In genomic region chr5:115490638-115491000, GRCm38 (mm10) we compare ENCODE assay signal across 8 mouse cellular contexts. TPM values are rescaled to one million over a fixed set of nuclear protein-coding genes. Genes with fewer than 3 reads are reported as not detected.
DNase-seq lines count a peak whose midpoint lies in the region; ATAC-seq and TF ChIP-seq lines count a peak whose summit lies in the region.

No protein-coding gene starts in this region.

- no peaks in the 10 kb centered on the region for H3K9me3 ChIP-seq in kidney, embryonic 16.5 days (ENCODE audit: low read length)
- no peaks in the 10 kb centered on the region for H3K9me3 ChIP-seq in embryonic facial prominence, embryonic 10.5 days
- H3K9me3 ChIP-seq in intestine, embryonic 14.5 days (ENCODE audit: control insufficient read depth, low read length): no peaks in the 10 kb centered on the region
- H3K9me3 ChIP-seq in midbrain, postnatal 0 days (ENCODE audit: low read length): no peaks in the 10 kb centered on the region

- no peak for ATAC-seq in kidney, embryonic 16.5 days (ENCODE audit: low FRiP score, low TSS enrichment)
- no peak for ATAC-seq in intestine, embryonic 14.5 days (replicated peaks; ENCODE audit: low FRiP score, low TSS enrichment, low read depth)
- no peak for ATAC-seq in midbrain, postnatal 0 days (ENCODE audit: low FRiP score)
- no peak for ATAC-seq in monocyte, adult 5-6 weeks (replicated peaks; ENCODE audit: insufficient number of reproducible peaks, low FRiP score, low TSS enrichment, poor library complexity, severe bottlenecking)

- H3K4me1 ChIP-seq in kidney, embryonic 16.5 days (ENCODE audit: insufficient read depth, low read length): peaks cover 32% of the 10 kb centered on the region
- peaks cover 35% of the 10 kb centered on the region for H3K4me1 ChIP-seq in embryonic facial prominence, embryonic 10.5 days
- peaks cover 30% of the 10 kb centered on the region for H3K4me1 ChIP-seq in intestine, embryonic 14.5 days (replicated peaks; ENCODE audit: control insufficient read depth, insufficient read depth, low read length)
- peaks cover 6% of the 10 kb centered on the region; the same call in 1 of the 2 replicates for H3K4me1 ChIP-seq in midbrain, postnatal 0 days (ENCODE audit: insufficient read depth, low read length)

- peak overlapping the region; percentile 19 for H3K4me2 ChIP-seq in kidney, embryonic 16.5 days (replicated peaks; ENCODE audit: low read depth, low read length)
- H3K4me2 ChIP-seq in intestine, embryonic 14.5 days (ENCODE audit: low read length): peak overlapping the region; percentile 76
- peak overlapping the region; percentile 65 for H3K4me2 ChIP-seq in midbrain, postnatal 0 days (ENCODE audit: low read depth, low read length, poor library complexity, severe bottlenecking)

- no peak overlapping the region for H3K9ac ChIP-seq in kidney, embryonic 16.5 days (replicated peaks; ENCODE audit: low read length)
- H3K9ac ChIP-seq in intestine, embryonic 14.5 days (ENCODE audit: low read length): no peak overlapping the region
- no peak overlapping the region for H3K9ac ChIP-seq in midbrain, postnatal 0 days (replicated peaks; ENCODE audit: low read length, poor library complexity, severe bottlenecking)

- WGBS in kidney, embryonic 16.5 days: 9% methylated on average over 8 of the region's 8 CpGs
- 12% methylated on average over 8 of the region's 8 CpGs for WGBS in embryonic facial prominence, embryonic 10.5 days
- WGBS in intestine, embryonic 14.5 days: 14% methylated on average over 8 of the region's 8 CpGs
- WGBS in midbrain, postnatal 0 days: 15% methylated on average over 8 of the region's 8 CpGs

- no peak for DNase-seq in kidney, adult 11 months
- peak; percentile 39 for DNase-seq in embryonic facial prominence, embryonic 10.5 days (ENCODE audit: low spot score)
- peak; percentile 59 for DNase-seq in intestine, embryonic 14.5 days (ENCODE audit: low spot score)
- DNase-seq in midbrain, postnatal 0 days (ENCODE audit: low spot score): no peak
- DNase-seq in retina, postnatal 1 day: no peak
- no peak for DNase-seq in thymus, postnatal 36 days

- no peak overlapping the region for H3K4me3 ChIP-seq in kidney, embryonic 16.5 days (ENCODE audit: low read length)
- H3K4me3 ChIP-seq in embryonic facial prominence, embryonic 10.5 days: 0 out of 2 replicates have a peak overlapping the region, but pooled peaks have one; percentile 13
- 0 out of 2 replicates have a peak overlapping the region, but pooled peaks have one; percentile 38 for H3K4me3 ChIP-seq in intestine, embryonic 14.5 days (ENCODE audit: low read depth, low read length)
- no peak overlapping the region for H3K4me3 ChIP-seq in midbrain, postnatal 0 days (ENCODE audit: low read depth, low read length)

- TF ChIP-seq CTCF in midbrain, postnatal 0 days (IDR thresholded peaks at IDR 0.05): no peak

- H3K36me3 ChIP-seq in kidney, embryonic 16.5 days (ENCODE audit: insufficient read depth, low read length): no peaks in the 10 kb centered on the region
- no peaks in the 10 kb centered on the region for H3K36me3 ChIP-seq in embryonic facial prominence, embryonic 10.5 days (replicated peaks)
- no peaks in the 10 kb centered on the region for H3K36me3 ChIP-seq in intestine, embryonic 14.5 days (ENCODE audit: control insufficient read depth, insufficient read depth, low read length)
- H3K36me3 ChIP-seq in midbrain, postnatal 0 days (ENCODE audit: insufficient read depth, low read length): no peaks in the 10 kb centered on the region

- no peaks in the 10 kb centered on the region for H3K27me3 ChIP-seq in kidney, embryonic 16.5 days (ENCODE audit: insufficient read depth, low read length)
- H3K27me3 ChIP-seq in embryonic facial prominence, embryonic 10.5 days (replicated peaks; ENCODE audit: low read depth, poor library complexity, severe bottlenecking): no peaks in the 10 kb centered on the region
- no peaks in the 10 kb centered on the region for H3K27me3 ChIP-seq in intestine, embryonic 14.5 days (replicated peaks; ENCODE audit: control insufficient read depth, insufficient read depth, low read length)
- no peaks in the 10 kb centered on the region for H3K27me3 ChIP-seq in midbrain, postnatal 0 days (ENCODE audit: insufficient read depth, low read length)

- H3K27ac ChIP-seq in kidney, embryonic 16.5 days (ENCODE audit: low read length): peak overlapping the region; percentile 35; the same call in 1 of the 2 replicates
- H3K27ac ChIP-seq in embryonic facial prominence, embryonic 10.5 days (replicated peaks): no peak overlapping the region
- H3K27ac ChIP-seq in intestine, embryonic 14.5 days (ENCODE audit: low read depth): peak overlapping the region; percentile 33; the same call in 1 of the 2 replicates
- H3K27ac ChIP-seq in midbrain, postnatal 0 days (ENCODE audit: low read depth, low read length): 0 out of 2 replicates have a peak overlapping the region, but pooled peaks have one; percentile 43

RNA-seq across cellular contexts. Expression of gene Sirt4, which starts 6.1 kb away (rescaled TPM):
- polyA plus RNA-seq in kidney, embryonic 16.5 days (2015; fragmentation: Nextera tagmentation; extraction: Ambion mirVana): 27.3 and 27.5 TPM in 2 replicates
- polyA plus RNA-seq in embryonic facial prominence, embryonic 10.5 days (2016; fragmentation: Nextera tagmentation; extraction: Ambion mirVana): 14.5 and 16.0 TPM in 2 replicates
- polyA plus RNA-seq in intestine, embryonic 14.5 days (2014; fragmentation: Nextera tagmentation; extraction: Ambion mirVana): 15.2 and 21.5 TPM in 2 replicates
- total RNA-seq in midbrain, postnatal 0 days (2014; rRNA removed): 19.5 and 25.6 TPM in 2 replicates
- 22.4 and 27.0 TPM in 2 replicates for polyA plus RNA-seq in midbrain, postnatal 0 days (2015; fragmentation: Nextera tagmentation; extraction: Ambion mirVana)
- 5.2 to 10.7 TPM (median 7.8 TPM) in 3 replicates for total RNA-seq in monocyte, adult 5-6 weeks (2017)

RNA-seq across cellular contexts. Expression of gene Pxn, which starts 15.9 kb away (rescaled TPM):
- 60.5 and 67.2 TPM in 2 replicates for polyA plus RNA-seq in kidney, embryonic 16.5 days (2015; fragmentation: Nextera tagmentation; extraction: Ambion mirVana)
- 50.3 and 50.6 TPM in 2 replicates for polyA plus RNA-seq in embryonic facial prominence, embryonic 10.5 days (2016; fragmentation: Nextera tagmentation; extraction: Ambion mirVana)
- 16.8 and 19.3 TPM in 2 replicates for polyA plus RNA-seq in intestine, embryonic 14.5 days (2014; fragmentation: Nextera tagmentation; extraction: Ambion mirVana)
- total RNA-seq in midbrain, postnatal 0 days (2014; rRNA removed): 34.6 and 39.4 TPM in 2 replicates
- polyA plus RNA-seq in midbrain, postnatal 0 days (2015; fragmentation: Nextera tagmentation; extraction: Ambion mirVana): 15.3 and 15.9 TPM in 2 replicates
- total RNA-seq in monocyte, adult 5-6 weeks (2017): 85.9 to 113 TPM (median 106 TPM) in 3 replicates

RNA-seq across cellular contexts. Expression of gene Pla2g1b, which starts 24.6 kb away (rescaled TPM):
- 0.94 and 2.1 TPM in 2 replicates for polyA plus RNA-seq in kidney, embryonic 16.5 days (2015; fragmentation: Nextera tagmentation; extraction: Ambion mirVana)
- polyA plus RNA-seq in embryonic facial prominence, embryonic 10.5 days (2016; fragmentation: Nextera tagmentation; extraction: Ambion mirVana): not detected in 2 replicates
- polyA plus RNA-seq in intestine, embryonic 14.5 days (2014; fragmentation: Nextera tagmentation; extraction: Ambion mirVana): 5.0 and 6.3 TPM in 2 replicates
- total RNA-seq in midbrain, postnatal 0 days (2014; rRNA removed): not detected in 2 replicates
- polyA plus RNA-seq in midbrain, postnatal 0 days (2015; fragmentation: Nextera tagmentation; extraction: Ambion mirVana): not detected in 2 replicates
- total RNA-seq in monocyte, adult 5-6 weeks (2017): not detected in 3 replicates

Comparison
In these comparisons a context has a peak if more than half of its experiments do, and no peak if none do; other contexts are left out.
1. H3K4me2 ChIP-seq: peak in every context shown above with its lines; median percentile 76 in intestine, embryonic 14.5 days; 65 in midbrain, postnatal 0 days; 19 in kidney, embryonic 16.5 days.
2. H3K4me3 ChIP-seq: peak in embryonic facial prominence, embryonic 10.5 days (single experiment) and intestine, embryonic 14.5 days (single experiment); none in kidney, embryonic 16.5 days (single experiment) and midbrain, postnatal 0 days (single experiment).
3. DNase-seq: peak in embryonic facial prominence, embryonic 10.5 days (single experiment) and intestine, embryonic 14.5 days (single experiment); none in kidney, adult 11 months (single experiment), midbrain, postnatal 0 days (single experiment), retina, postnatal 1 day (single experiment) and thymus, postnatal 36 days (0 of 2).